8 mouse cellular contexts compared by ENCODE assay signal in the genomic region with DNA sequence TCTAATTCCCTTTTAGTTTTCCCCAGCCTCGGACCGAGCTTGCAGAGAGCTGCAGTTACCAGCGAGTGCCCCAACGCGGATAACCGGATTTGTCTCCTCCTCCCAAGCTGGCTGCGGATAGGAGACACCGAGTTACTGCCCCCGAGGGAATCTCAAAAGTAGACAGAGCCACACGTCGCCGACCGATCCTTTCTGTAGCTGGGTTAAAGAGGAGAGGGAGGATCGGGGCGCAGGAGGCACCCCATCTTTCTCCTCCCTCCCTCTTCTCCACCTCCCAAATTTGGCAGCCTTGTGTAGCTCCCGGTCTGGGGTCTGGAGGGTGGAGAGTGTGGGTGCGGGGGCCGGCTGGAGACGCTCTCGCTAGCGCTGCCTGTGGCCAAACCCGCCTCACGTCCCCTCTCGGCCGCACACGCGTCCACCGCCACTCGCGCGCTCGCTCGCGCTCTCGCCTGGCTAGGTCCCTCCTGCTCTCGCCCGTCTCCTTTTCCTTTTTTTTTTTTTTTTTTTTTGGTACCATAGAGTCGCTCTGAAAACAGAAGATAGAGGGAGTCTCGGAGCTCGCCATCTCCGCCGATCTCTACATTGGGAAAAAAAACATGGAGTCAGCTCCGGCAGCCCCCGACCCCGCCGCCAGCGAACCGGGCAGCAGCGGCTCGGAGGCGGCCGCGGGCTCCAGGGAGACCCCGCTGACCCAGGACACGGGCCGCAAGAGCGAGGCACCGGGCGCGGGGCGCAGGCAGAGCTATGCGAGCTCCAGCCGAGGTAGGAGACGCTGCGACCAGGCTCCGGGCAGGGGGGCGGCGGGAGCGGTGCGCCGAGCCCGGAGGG. TPM values are rescaled to one million over a fixed set of nuclear protein-coding genes. Genes with fewer than 3 reads are reported as not detected.
DNase-seq lines count a peak whose midpoint lies in the region; ATAC-seq and TF ChIP-seq lines count a peak whose summit lies in the region.

A gene (plus strand): TSS at position 576 of the 828 bp plus-strand sequence.

- no peaks in the 10 kb centered on the region for H3K36me3 ChIP-seq in liver, postnatal 0 days (replicated peaks; ENCODE audit: insufficient read depth, low read length)

- peaks cover 9% of the 10 kb centered on the region; the same call in 1 of the 2 replicates for H3K4me1 ChIP-seq in cerebellum, adult 2 months (ENCODE audit: control insufficient read depth, insufficient read depth, low read length)
- H3K4me1 ChIP-seq in liver, postnatal 0 days (ENCODE audit: insufficient read depth) = peaks cover 7% of the 10 kb centered on the region; the same call in 1 of the 2 replicates

- under 1% methylated on average over 70 of the region's 72 CpGs for WGBS in cerebellum, adult 2 months
- WGBS in liver, postnatal 0 days (ENCODE audit: insufficient replicate concordance) = 2% methylated on average over 72 of the region's 72 CpGs

- ATAC-seq in Patski = peak; percentile 48
- ATAC-seq in liver, postnatal 0 days = peak; percentile 85
- no peak for ATAC-seq in monocyte, adult 5-6 weeks (replicated peaks; ENCODE audit: insufficient number of reproducible peaks, low FRiP score, low TSS enrichment, poor library complexity, severe bottlenecking)

- CTCF ChIA-PET in Patski (lab: Charles Lee) = no interaction called here

- POLR2A ChIA-PET in Patski (lab: Charles Lee) = interaction anchor here (0.5 to 0.7 kb wide), 5 partner anchors 15 to 1599 kb away, joined by 3 to 10 read pairs (median 4); no protein-coding TSS in a partner anchor

- peaks cover 34% of the 10 kb centered on the region for H3K27me3 ChIP-seq in Patski
- no peaks in the 10 kb centered on the region for H3K27me3 ChIP-seq in cerebellum, adult 2 months (ENCODE audit: control insufficient read depth, insufficient read depth, low read length)
- H3K27me3 ChIP-seq in liver, postnatal 0 days (ENCODE audit: insufficient read depth, low read length) = peaks cover 22% of the 10 kb centered on the region

- peak within 1 kb of the TSS; percentile 68 for H3K4me3 ChIP-seq in cerebellum, adult 2 months (replicated peaks; ENCODE audit: insufficient read depth, low read depth, low read length)
- peak within 1 kb of the TSS; percentile 67 for H3K4me3 ChIP-seq in liver, postnatal 0 days (ENCODE audit: low read depth, low read length)

- no peak for TF ChIP-seq EP300 in liver, postnatal 0 days (IDR thresholded peaks at IDR 0.05; ENCODE audit: low read depth)

- H3K4me2 ChIP-seq in liver, postnatal 0 days (ENCODE audit: low read depth, low read length) = peak within 1 kb of the TSS; percentile 71

- intact Hi-C loops in heart, postnatal 25 days (cut with DNase I) = loop anchor here (5.0 to 10.0 kb wide), 2 partner anchors 64 to 639 kb away; no protein-coding TSS in a partner anchor

- peak within 1 kb of the TSS; percentile 68 for H3K9ac ChIP-seq in liver, postnatal 0 days (replicated peaks)

- in situ Hi-C loops in Patski (cut with MboI; ENCODE audit: low pct_unique_long_range_greater_than_20kb) = no loop called here

- H3K27ac ChIP-seq in cerebellum, adult 2 months (ENCODE audit: insufficient read depth, low read length) = peak within 1 kb of the TSS; percentile 98
- peak within 1 kb of the TSS; percentile 82 for H3K27ac ChIP-seq in liver, postnatal 0 days (ENCODE audit: low read depth)

- DNase-seq in Patski (ENCODE audit: low read depth, low spot score) = no peak
- peak; percentile 81 to 83 for DNase-seq in cerebellum, adult 2 months
- DNase-seq in forelimb bud, embryonic 11.5 days (ENCODE audit: low read depth, low spot score) = peak; percentile 74
- peak; percentile 33 for DNase-seq in heart, postnatal 25 days (ENCODE audit: low spot score)
- DNase-seq in layer of hippocampus, adult 18-20 months (ENCODE audit: low spot score in 2 of 2) = peak; percentile 51 to 71
- DNase-seq in liver, postnatal 0 days = peak; percentile 50
- peak; percentile 65 for DNase-seq in ovary, postnatal 36 days (ENCODE audit: low spot score)

- peak; percentile 78 for TF ChIP-seq POLR2A in cerebellum, adult 2 months (IDR thresholded peaks at IDR 0.05; ENCODE audit: borderline replicate concordance, insufficient read depth, low read length)

- H3K9me3 ChIP-seq in liver, postnatal 0 days (ENCODE audit: low read length) = no peaks in the 10 kb centered on the region

- peak; percentile 29 for TF ChIP-seq CTCF in Patski (IDR thresholded peaks at IDR 0.05)
- peak; percentile 40; the same call in 1 of the 2 replicates for TF ChIP-seq CTCF in cerebellum, adult 2 months (IDR thresholded peaks at IDR 0.05; ENCODE audit: borderline replicate concordance, insufficient read depth, low read depth, low read length)
- peak; percentile 22; the same call in 1 of the 2 replicates for TF ChIP-seq CTCF in liver, postnatal 0 days (IDR thresholded peaks at IDR 0.05; ENCODE audit: low read depth)

RNA-seq across cellular contexts. Expression of the gene that starts here (rescaled TPM):
- 9.0 TPM for polyA plus RNA-seq in Patski (2021)
- polyA plus RNA-seq in cerebellum, adult 2 months (2012; rRNA removed) = 58.4 and 62.4 TPM in 2 replicates
- 10 to 100 TPM; 21.2 to 31.2 TPM for total RNA-seq in heart, postnatal 25 days (2021)
- 10 to 100 TPM; 30.2 to 35.5 TPM for total RNA-seq in layer of hippocampus, adult 18-20 months (2021)
- polyA plus RNA-seq in liver, postnatal 0 days (2015; fragmentation: Nextera tagmentation; extraction: Ambion mirVana) = 22.7 and 23.1 TPM in 2 replicates
- 3.4 to 5.8 TPM (median 4.6 TPM) in 3 replicates for total RNA-seq in monocyte, adult 5-6 weeks (2017)
